Mouse (Mus musculus) neural tube, embryonic 15.5 days (tissue): ENCODE results near the gene Tnrc6a. TPM values are rescaled to one million over a fixed set of nuclear protein-coding genes. Genes with fewer than 3 reads are reported as not detected.

Experiments
- ATAC-seq: fragments of 200-750 bp; cut with Nextera tagmentation; 2 replicates; pipeline ENCODE4 v1.8.0; 2017; ENCODE audit warnings: mild to moderate bottlenecking, moderate TSS enrichment, moderate library complexity; ENCODE audit not compliant: low FRiP score
- H3K27ac ChIP-seq: fragments of 300-500 bp; sonication (generic); replicated peaks from 2 replicates; pipeline ENCODE4 v1.5.1; 2015; ENCODE audit warnings: mild to moderate bottlenecking, inconsistent platforms
- H3K27me3 ChIP-seq: fragments of 300-500 bp; sonication (generic); replicated peaks from 2 replicates; pipeline ENCODE4 v1.6.1; 2015; ENCODE audit warnings: inconsistent platforms
- H3K36me3 ChIP-seq: fragments of 300-500 bp; sonication (generic); 2 replicates; pipeline ENCODE4 v1.6.1; 2015; ENCODE audit warnings: inconsistent platforms
- H3K4me1 ChIP-seq: fragments of 300-500 bp; sonication (generic); 2 replicates; pipeline ENCODE4 v1.6.1; 2015; ENCODE audit warnings: inconsistent platforms
- H3K4me2 ChIP-seq: fragments of 300-500 bp; sonication (generic); 2 replicates; pipeline ENCODE4 v1.6.1; 2015; ENCODE audit warnings: inconsistent platforms, mild to moderate bottlenecking, moderate library complexity
- H3K4me3 ChIP-seq: fragments of 300-500 bp; sonication (generic); replicated peaks from 2 replicates; pipeline ENCODE4 v1.5.1; 2015; ENCODE audit warnings: mild to moderate bottlenecking, inconsistent platforms
- H3K9ac ChIP-seq: fragments of 300-500 bp; sonication (generic); replicated peaks from 2 replicates; pipeline ENCODE4 v1.6.1; 2015; ENCODE audit warnings: mild to moderate bottlenecking, inconsistent platforms
- H3K9me3 ChIP-seq: fragments of 300-500 bp; sonication (generic); replicated peaks from 2 replicates; pipeline ENCODE4 v1.6.1; 2016; ENCODE audit warnings: inconsistent platforms
- WGBS: fragments of 180-500 bp; shearing (Covaris S2); methylation state at CpG from one replicate; pipeline ENCODE4 v1.1.7; 2015; ENCODE audit warnings: mixed read lengths; 5-methylcytosine and 5-hydroxymethylcytosine counted together
- polyA plus RNA-seq: library from polyadenylated mRNA; unstranded; fragments of >200 nt; fragmentation: Nextera tagmentation; extraction: Ambion mirVana; gene quantifications from 2 replicates; pipeline ENCODE4 v1.2.1, GENCODE M21; 2015

Tnrc6a gene
- polyA plus RNA-seq, 1 experiment from 2014 or later = 53.7 TPM

DNA sequence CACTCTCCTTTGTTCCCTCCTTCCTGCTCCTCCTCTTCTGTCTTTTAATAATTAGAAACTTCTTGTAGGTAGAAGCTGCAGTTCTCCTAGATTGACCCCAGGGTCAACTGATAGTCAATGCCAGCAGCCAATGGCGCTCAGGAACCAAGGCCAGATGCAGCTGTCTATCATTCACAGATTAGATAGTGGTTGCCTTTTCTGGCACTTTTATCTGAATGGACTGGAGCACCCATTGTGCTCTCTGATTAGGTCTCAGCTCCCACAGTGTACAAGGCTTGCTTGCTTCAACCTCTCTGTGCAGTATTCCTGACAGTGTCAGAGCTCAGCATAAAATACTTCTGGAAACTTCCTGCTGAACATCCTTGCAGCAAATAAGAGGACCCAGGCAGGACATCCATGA lies 121.1 kb downstream of the Tnrc6a start:
- H3K36me3 ChIP-seq = no peaks in the 10 kb centered on the region
- no peak overlapping the region for H3K9ac ChIP-seq
- 83% methylated on average over 1 of the region's 1 CpGs for WGBS
- H3K4me3 ChIP-seq = no peak overlapping the region
- no peak overlapping the region for H3K27ac ChIP-seq
- H3K4me1 ChIP-seq = no peaks in the 10 kb centered on the region
- ATAC-seq = no peak
- no peaks in the 10 kb centered on the region for H3K27me3 ChIP-seq
- H3K9me3 ChIP-seq = no peaks in the 10 kb centered on the region
- H3K4me2 ChIP-seq = no peak overlapping the region

Other genes starting within 250 kb of the Tnrc6a start
- gene Rbbp6, start 158.2 kb upstream of the Tnrc6a start, polyA plus RNA-seq = 23.2 and 25.4 TPM in 2 replicates
- gene Slc5a11, start 90.9 kb downstream of the Tnrc6a start, polyA plus RNA-seq = 0.40 and 0.42 TPM in 2 replicates
- 94.8 and 104 TPM in 2 replicates for gene Lcmt1, start 245.9 kb downstream of the Tnrc6a start, polyA plus RNA-seq
- 8.7 and 12.8 TPM in 2 replicates for gene Arhgap17, start 246.0 kb downstream of the Tnrc6a start, polyA plus RNA-seq